Mouse (Mus musculus): ENCODE measurements at regions not wholly inside any gene's neighbourhood (a gene's known extent, or its start where the extent isn't known, plus 50 kb on each side); places are given as distances from the start of the nearest gene placed in this dataset.

GRCm38 (mm10) chr2:79081769-79082168 is 173.5 kb upstream of the Itga4 start:
- no peak for DNase-seq (ENCODE audit: low spot score)

GRCm38 (mm10) chr2:79086280-79086679 is 168.9 kb upstream of the Itga4 start:
- DNase-seq (ENCODE audit: low spot score), result no peak

GRCm38 (mm10) chr2:79086857-79087578 is 168.2 kb upstream of the Itga4 start:
- no peak for DNase-seq (ENCODE audit: low spot score)

- peak; percentile 72 for DNase-seq (ENCODE audit: low spot score)
Observed at GRCm38 (mm10) chr2:79087600-79088205, 167.5 kb upstream of the Itga4 start.

GRCm38 (mm10) chr2:79090273-79090672 is 165.0 kb upstream of the Itga4 start:
- DNase-seq (ENCODE audit: low spot score), result no peak

GRCm38 (mm10) chr2:79094298-79094697 is 160.9 kb upstream of the Itga4 start:
- no peak for DNase-seq (ENCODE audit: low spot score)

GRCm38 (mm10) chr2:79096532-79097251 is 158.5 kb upstream of the Itga4 start:
- no peak for DNase-seq (ENCODE audit: low spot score)

- DNase-seq (ENCODE audit: low spot score), result no peak
Observed at GRCm38 (mm10) chr2:79099601-79100000, 155.6 kb upstream of the Itga4 start.

GRCm38 (mm10) chr2:79111673-79112072 is 143.6 kb upstream of the Itga4 start:
- no peak for DNase-seq (ENCODE audit: low spot score)

GRCm38 (mm10) chr2:79112076-79112475 is 143.2 kb upstream of the Itga4 start:
- DNase-seq (ENCODE audit: low spot score), result no peak

GRCm38 (mm10) chr2:79120610-79121345 is 134.4 kb upstream of the Itga4 start:
- no peak for DNase-seq (ENCODE audit: low spot score)

- DNase-seq (ENCODE audit: low spot score), result no peak
Observed at GRCm38 (mm10) chr2:79122530-79122929, 132.7 kb upstream of the Itga4 start.

GRCm38 (mm10) chr2:79124272-79124976 is 130.8 kb upstream of the Itga4 start:
- no peak for DNase-seq (ENCODE audit: low spot score)

GRCm38 (mm10) chr2:79126170-79126879 is 128.9 kb upstream of the Itga4 start:
- no peak for DNase-seq (ENCODE audit: low spot score)

GRCm38 (mm10) chr2:79126996-79127741 is 128.1 kb upstream of the Itga4 start:
- no peak for DNase-seq (ENCODE audit: low spot score)

GRCm38 (mm10) chr2:79127822-79128221 is 127.4 kb upstream of the Itga4 start:
- DNase-seq (ENCODE audit: low spot score), result no peak

- no peak for DNase-seq (ENCODE audit: low spot score)
Observed at GRCm38 (mm10) chr2:79130660-79131059, 124.6 kb upstream of the Itga4 start.

- no peak for DNase-seq (ENCODE audit: low spot score)
Observed at GRCm38 (mm10) chr2:79131235-79131634, 124.0 kb upstream of the Itga4 start.

- DNase-seq (ENCODE audit: low spot score), result no peak
Observed at GRCm38 (mm10) chr2:79131743-79132517, 123.3 kb upstream of the Itga4 start.

- no peak for DNase-seq (ENCODE audit: low spot score)
Observed at GRCm38 (mm10) chr2:79132518-79132845, 122.7 kb upstream of the Itga4 start.

Data from embryo, embryonic 10 days (tissue).